10 mouse cellular contexts compared by ENCODE assay signal in the genomic region with DNA sequence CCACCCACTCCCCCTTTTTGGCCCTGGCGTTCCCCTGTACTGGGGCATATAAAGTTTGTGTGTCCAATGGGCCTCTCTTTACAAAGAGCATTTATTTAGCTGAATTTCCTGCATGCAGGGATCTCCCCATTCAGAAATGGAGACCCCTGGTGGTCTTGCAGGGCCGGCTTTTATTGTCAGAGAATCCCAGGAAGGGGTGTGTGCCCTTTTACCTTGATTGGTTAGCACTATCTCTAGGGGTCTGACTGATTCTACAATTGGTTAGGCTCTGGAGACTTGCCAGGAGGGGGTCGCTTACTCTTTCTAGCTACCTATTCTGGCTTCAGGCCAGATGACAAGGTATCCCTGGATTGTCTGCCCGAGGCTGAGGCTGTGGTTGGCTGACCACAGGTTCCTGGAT.
DNase-seq lines count a peak whose midpoint lies in the region; ATAC-seq and TF ChIP-seq lines count a peak whose summit lies in the region.
"Had no signal": no experiment of that assay in that cellular context is flagged by ENCODE, and none has a peak within 500 bp of the region (broad histone marks: within the 10 kb centered on the region; RNA-seq: fewer than 3 reads in every experiment).

No protein-coding gene starts in this region.

- no peaks in the 10 kb centered on the region for H3K9me3 ChIP-seq in kidney, embryonic 15.5 days (replicated peaks)
- H3K9me3 ChIP-seq in forebrain, embryonic 16.5 days (ENCODE audit: control insufficient read depth, low read length) = no peaks in the 10 kb centered on the region
- no peaks in the 10 kb centered on the region for H3K9me3 ChIP-seq in stomach, postnatal 0 days (ENCODE audit: control insufficient read depth, low read length)
- H3K9me3 ChIP-seq: G1E had no signal

- H3K4me3 ChIP-seq in kidney, embryonic 15.5 days (replicated peaks) = no peak overlapping the region
- no peak overlapping the region for H3K4me3 ChIP-seq in forebrain, embryonic 16.5 days (replicated peaks; ENCODE audit: low read length)
- no peak overlapping the region for H3K4me3 ChIP-seq in stomach, postnatal 0 days (ENCODE audit: low read depth, low read length)
- H3K4me3 ChIP-seq: myocyte had no signal

- H3K4me1 ChIP-seq in kidney, embryonic 15.5 days = peaks cover 6% of the 10 kb centered on the region
- no peaks in the 10 kb centered on the region for H3K4me1 ChIP-seq in forebrain, embryonic 16.5 days (replicated peaks; ENCODE audit: control insufficient read depth, insufficient read depth, low read length)
- no peaks in the 10 kb centered on the region; the same call in 1 of the 2 replicates for H3K4me1 ChIP-seq in stomach, postnatal 0 days (replicated peaks; ENCODE audit: control insufficient read depth, insufficient read depth)

- H3K27me3 ChIP-seq in kidney, embryonic 15.5 days = no peaks in the 10 kb centered on the region
- no peaks in the 10 kb centered on the region for H3K27me3 ChIP-seq in forebrain, embryonic 16.5 days (replicated peaks; ENCODE audit: control insufficient read depth, insufficient read depth, low read length)
- H3K27me3 ChIP-seq in stomach, postnatal 0 days (ENCODE audit: control insufficient read depth, insufficient read depth, low read length) = no peaks in the 10 kb centered on the region

- no peak overlapping the region for H3K9ac ChIP-seq in kidney, embryonic 15.5 days
- no peak overlapping the region for H3K9ac ChIP-seq in forebrain, embryonic 16.5 days (replicated peaks; ENCODE audit: low read depth, low read length)
- H3K9ac ChIP-seq in stomach, postnatal 0 days (ENCODE audit: low read length) = no peak overlapping the region

- peak; percentile 35 for TF ChIP-seq CTCF in stomach, postnatal 0 days (IDR thresholded peaks at IDR 0.05; ENCODE audit: low read depth)

- 40% methylated on average over 4 of the region's 4 CpGs for WGBS in kidney, embryonic 15.5 days
- WGBS in forebrain, embryonic 16.5 days = 19% methylated on average over 4 of the region's 4 CpGs
- WGBS in stomach, postnatal 0 days = 55% methylated on average over 4 of the region's 4 CpGs

- H3K4me2 ChIP-seq in kidney, embryonic 15.5 days = no peak overlapping the region
- H3K4me2 ChIP-seq in forebrain, embryonic 16.5 days (ENCODE audit: low read length) = no peak overlapping the region
- no peak overlapping the region for H3K4me2 ChIP-seq in stomach, postnatal 0 days (replicated peaks; ENCODE audit: low read depth)

- peak; percentile 15 to 31 for DNase-seq in kidney, postnatal 4 days
- peak; percentile 13 for DNase-seq in WW6 (ENCODE audit: low read depth, low spot score)
- no peak for DNase-seq in stomach, postnatal 0 days (ENCODE audit: low spot score)
- no peak for DNase-seq in kidney, postnatal 14 days
- DNase-seq in frontal cortex, postnatal 14 days (ENCODE audit: low spot score in 2 of 2) = no peak
- DNase-seq: gastrocnemius, postnatal 14 days had no signal

- no peaks in the 10 kb centered on the region for H3K36me3 ChIP-seq in kidney, embryonic 15.5 days
- no peaks in the 10 kb centered on the region for H3K36me3 ChIP-seq in forebrain, embryonic 16.5 days (ENCODE audit: control insufficient read depth, insufficient read depth)
- H3K36me3 ChIP-seq in stomach, postnatal 0 days (ENCODE audit: control insufficient read depth, insufficient read depth, low read length) = no peaks in the 10 kb centered on the region
- H3K36me3 ChIP-seq: G1E had no signal

- TF ChIP-seq EP300 in stomach, postnatal 0 days (optimal IDR thresholded peaks at IDR 0.05) = no peak

- no peak for ATAC-seq in kidney, embryonic 15.5 days (replicated peaks; ENCODE audit: low FRiP score)
- ATAC-seq in forebrain, embryonic 16.5 days = peak; percentile 10; the same call in 1 of the 2 replicates
- ATAC-seq in stomach, postnatal 0 days (ENCODE audit: low FRiP score, low TSS enrichment) = no peak

- no peak overlapping the region for H3K27ac ChIP-seq in kidney, embryonic 15.5 days
- no peak overlapping the region for H3K27ac ChIP-seq in forebrain, embryonic 16.5 days (ENCODE audit: low read length)
- no peak overlapping the region for H3K27ac ChIP-seq in stomach, postnatal 0 days (replicated peaks)

Comparison
In these comparisons a context has a peak if more than half of its experiments do, and no peak if none do; other contexts are left out.
1. DNase-seq: peak in kidney, postnatal 4 days (2 of 2) and WW6 (single experiment); none in stomach, postnatal 0 days (single experiment), kidney, postnatal 14 days (single experiment) and frontal cortex, postnatal 14 days (0 of 2).